Mouse (Mus musculus) spleen, adult 2 months (tissue): ENCODE results near the gene Sf3a3.

Experiments used
- CTCF ChIP-seq: fragments of 200-500 bp; IDR thresholded peaks from 2 replicates; pipeline ENCODE4 v1.5.1; 2011; ENCODE audit warnings: mild to moderate bottlenecking, inconsistent platforms; ENCODE audit not compliant: insufficient read depth, insufficient read length, insufficient replicate concordance; ENCODE audit errors: extremely low read depth
- POLR2A ChIP-seq: fragments of 200-500 bp; IDR thresholded peaks from 2 replicates; pipeline ENCODE4 v1.6.1; 2011; ENCODE audit warnings: low read depth, low read length, inconsistent platforms

DNA sequence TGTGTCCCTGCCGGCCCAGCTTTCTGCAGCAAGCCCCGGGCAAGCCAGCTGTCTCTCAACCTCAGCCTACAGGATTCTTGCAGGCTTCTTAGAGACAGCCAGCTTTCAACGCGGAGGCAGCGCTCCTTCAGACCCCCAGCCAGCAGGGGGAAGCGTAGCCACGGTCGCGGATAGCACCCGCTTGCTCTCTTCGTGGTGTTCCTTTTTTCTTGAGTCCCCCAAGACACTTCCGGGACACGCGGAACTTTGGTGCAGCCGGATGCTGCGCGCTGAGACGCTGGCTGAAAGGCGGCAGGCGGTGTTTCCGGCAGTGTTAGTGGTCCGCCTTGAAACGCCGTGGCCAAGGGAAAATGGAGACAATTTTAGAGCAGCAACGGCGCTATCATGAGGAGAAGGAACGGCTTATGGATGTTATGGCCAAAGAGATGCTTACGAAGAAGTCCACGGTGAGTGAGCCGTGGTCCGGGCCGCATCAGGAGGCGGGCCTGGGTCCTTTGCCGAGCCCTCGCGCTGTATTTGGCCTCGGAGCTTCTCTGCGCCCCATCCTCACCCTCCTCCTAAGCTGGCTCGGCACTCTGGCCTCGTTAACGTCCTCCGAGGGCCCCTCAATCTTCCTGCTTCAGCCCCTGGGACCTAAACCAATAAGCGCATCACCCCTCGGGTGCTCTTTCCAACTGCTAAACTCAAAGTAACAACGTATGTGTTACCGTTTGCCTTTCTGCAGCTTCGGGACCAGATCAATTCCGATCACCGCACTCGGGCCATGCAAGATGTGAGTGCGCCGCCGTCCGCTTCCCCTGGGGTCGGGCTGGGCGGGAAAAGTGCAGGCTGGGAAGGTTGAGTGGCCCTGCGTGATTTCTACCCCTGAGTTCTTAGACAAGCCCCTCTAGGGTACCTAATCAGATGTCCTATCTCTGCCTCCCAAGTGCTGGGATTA lies at the start of gene Sf3a3:
- TF ChIP-seq CTCF (peak; percentile 87), POLR2A (peak; percentile 50; the same call in 1 of the 2 replicates)
